Mouse (Mus musculus) heart, embryonic 14.5 days (tissue): ENCODE measurements around the gene Pold4. TPM values are rescaled to one million over a fixed set of nuclear protein-coding genes. Genes with fewer than 3 reads are reported as not detected.
A peak's percentile ranks its signal among the peaks of the same experiment; 100 is the strongest.

Experiments used
- ATAC-seq: fragments of 200-750 bp; cut with Nextera tagmentation; 2 replicates; pipeline ENCODE4 v1.8.0; 2017; ENCODE audit warnings: low read depth, moderate TSS enrichment; ENCODE audit not compliant: insufficient number of reproducible peaks, insufficient read depth, low FRiP score
- H3K27ac ChIP-seq, 2 experiments: fragments of 200-500 bp in 1 of 2; fragments of 300-500 bp in 1 of 2; sonication (generic) in 1 of 2; replicated peaks in 1 of 2; 2 replicates each; pipeline ENCODE4 v1.5.1; 2012 to 2014; ENCODE audit warnings: low read depth in 2 of 2, low read length in 2 of 2, control low read depth in 1 of 2, mild to moderate bottlenecking in 1 of 2, mixed read lengths in 1 of 2; ENCODE audit not compliant: control insufficient read depth in 1 of 2, insufficient read depth in 1 of 2
- H3K27me3 ChIP-seq: fragments of 300-500 bp; sonication (generic); 2 replicates; pipeline ENCODE4 v1.6.1; 2014; ENCODE audit warnings: mild to moderate bottlenecking, low read length, control low read depth; ENCODE audit not compliant: control insufficient read depth, insufficient read depth
- H3K36me3 ChIP-seq: fragments of 300-500 bp; sonication (generic); 2 replicates; pipeline ENCODE4 v1.6.1; 2014; ENCODE audit warnings: mild to moderate bottlenecking, control low read depth, low read length, mixed read lengths; ENCODE audit not compliant: control insufficient read depth, insufficient read depth
- H3K4me1 ChIP-seq, 2 experiments: fragments of 200-500 bp in 1 of 2; fragments of 300-500 bp in 1 of 2; sonication (generic) in 1 of 2; 2 replicates each; pipeline ENCODE4 v1.6.1; 2012 to 2014; ENCODE audit warnings: low read length in 2 of 2, control low read depth in 1 of 2, mixed read lengths in 1 of 2; ENCODE audit not compliant: control insufficient read depth in 2 of 2, insufficient read depth in 2 of 2
- H3K4me2 ChIP-seq: fragments of 300-500 bp; sonication (generic); 2 replicates; pipeline ENCODE4 v1.6.1; 2014; ENCODE audit warnings: mild to moderate bottlenecking, low read length
- H3K4me3 ChIP-seq, 2 experiments: fragments of 200-500 bp in 1 of 2; fragments of 300-500 bp in 1 of 2; sonication (generic) in 1 of 2; 2 replicates each; pipeline ENCODE4 v1.5.1; 2012 to 2014; ENCODE audit warnings: low read length in 2 of 2, mild to moderate bottlenecking in 2 of 2, control low read depth in 1 of 2, low read depth in 1 of 2, moderate library complexity in 1 of 2; ENCODE audit not compliant: control insufficient read depth in 1 of 2, insufficient read depth in 1 of 2
- H3K9ac ChIP-seq: fragments of 300-500 bp; sonication (generic); 2 replicates; pipeline ENCODE4 v1.6.1; 2014; ENCODE audit warnings: mild to moderate bottlenecking, low read length
- H3K9me3 ChIP-seq: fragments of 300-500 bp; sonication (generic); 2 replicates; pipeline ENCODE4 v1.6.1; 2016; ENCODE audit warnings: low read length, control low read depth; ENCODE audit not compliant: control insufficient read depth
- WGBS: fragments of 180-500 bp; shearing (Covaris S2); extraction: QIAGEN DNeasy Blood & Tissue Kit; methylation state at CpG from one replicate; pipeline ENCODE4 v1.1.7; 2014; 5-methylcytosine and 5-hydroxymethylcytosine counted together
- polyA plus RNA-seq: library from polyadenylated mRNA; unstranded; fragments of >200 nt; fragmentation: Nextera tagmentation; extraction: Ambion mirVana; gene quantifications from 2 replicates; pipeline ENCODE4 v1.2.1, GENCODE M21; 2014

Pold4 gene
- polyA plus RNA-seq, 1 experiment from 2014 or later: 26.8 TPM

- 28% methylated on average over 14 of the region's 14 CpGs for WGBS
- Histone ChIP-seq H3K9me3 (no peaks in the 10 kb centered on the region), H3K4me1 (peaks cover 11 to 21% of the 10 kb centered on the region in 2 experiments; a peak in 3 of 4 replicates), H3K36me3 (no peaks in the 10 kb centered on the region), H3K4me2 (no peak overlapping the region; the same call in 1 of the 2 replicates), H3K27me3 (peaks cover 22% of the 10 kb centered on the region), H3K27ac (peak overlapping the region in 1 of 2 experiments; percentile 33; a peak in 1 of 4 replicates), H3K4me3 (no peak overlapping the region), H3K9ac (no peak overlapping the region)
- peak; percentile 39; the same call in 1 of the 2 replicates for ATAC-seq
Measured at GRCm38 (mm10) chr19:4220957-4221743, 10.5 kb upstream of the Pold4 start.

DNA sequence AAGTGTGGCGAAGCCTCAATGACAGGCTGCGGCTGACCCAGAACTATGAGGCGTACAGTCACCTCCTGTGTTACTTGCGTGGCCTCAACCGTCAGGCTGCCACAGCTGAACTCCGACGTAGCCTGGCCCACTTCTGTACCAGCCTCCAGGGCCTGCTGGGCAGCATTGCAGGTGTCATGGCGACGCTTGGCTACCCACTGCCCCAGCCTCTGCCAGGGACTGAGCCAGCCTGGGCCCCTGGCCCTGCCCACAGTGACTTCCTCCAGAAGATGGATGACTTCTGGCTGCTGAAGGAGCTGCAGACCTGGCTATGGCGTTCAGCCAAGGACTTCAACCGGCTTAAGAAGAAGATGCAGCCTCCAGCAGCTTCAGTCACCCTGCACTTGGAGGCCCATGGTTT is 9.5 kb upstream of the Pold4 start:
- H3K4me2 ChIP-seq: no peak overlapping the region
- no peak overlapping the region for H3K9ac ChIP-seq
- no peak overlapping the region for H3K4me3 ChIP-seq
- no peaks in the 10 kb centered on the region for H3K36me3 ChIP-seq
- ATAC-seq: no peak
- 78% methylated on average over 11 of the region's 11 CpGs for whole genome bisulfite sequencing
- no peaks in the 10 kb centered on the region for H3K9me3 ChIP-seq
- peaks cover 8 to 19% of the 10 kb centered on the region in 2 experiments; a peak in 3 of 4 replicates for H3K4me1 ChIP-seq
- H3K27me3 ChIP-seq: peaks cover 19% of the 10 kb centered on the region
- H3K27ac ChIP-seq: no peak overlapping the region

DNA sequence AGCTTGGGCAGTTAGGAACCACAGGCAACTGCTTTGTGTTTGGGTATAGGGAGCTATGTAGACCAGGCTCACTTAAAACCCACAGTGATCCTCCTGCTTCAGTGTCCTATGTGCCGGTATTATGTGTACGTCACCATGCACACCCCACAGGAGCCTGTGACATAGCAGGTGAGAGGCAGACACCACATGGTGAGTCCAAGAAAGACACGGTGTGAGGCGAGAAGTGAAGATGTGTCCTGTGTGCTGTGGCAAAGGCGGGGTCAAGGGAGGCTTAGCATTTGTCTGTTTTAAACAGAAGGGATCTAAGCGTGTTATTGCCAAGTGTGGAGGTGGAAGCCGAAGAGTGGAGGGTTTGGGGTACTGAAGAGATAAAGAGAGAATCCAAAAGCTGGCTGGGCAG is 4.9 kb upstream of the Pold4 start:
- H3K9ac ChIP-seq: no peak overlapping the region
- WGBS: 79% methylated on average over 7 of the region's 7 CpGs
- H3K4me1 ChIP-seq: peaks cover 2 to 4% of the 10 kb centered on the region in 2 experiments; a peak in 1 of 4 replicates
- H3K27ac ChIP-seq: no peak overlapping the region
- H3K4me2 ChIP-seq: no peak overlapping the region
- peaks cover 19% of the 10 kb centered on the region for H3K27me3 ChIP-seq
- no peak overlapping the region for H3K4me3 ChIP-seq
- no peaks in the 10 kb centered on the region for H3K9me3 ChIP-seq
- H3K36me3 ChIP-seq: no peaks in the 10 kb centered on the region
- ATAC-seq: no peak

DNA sequence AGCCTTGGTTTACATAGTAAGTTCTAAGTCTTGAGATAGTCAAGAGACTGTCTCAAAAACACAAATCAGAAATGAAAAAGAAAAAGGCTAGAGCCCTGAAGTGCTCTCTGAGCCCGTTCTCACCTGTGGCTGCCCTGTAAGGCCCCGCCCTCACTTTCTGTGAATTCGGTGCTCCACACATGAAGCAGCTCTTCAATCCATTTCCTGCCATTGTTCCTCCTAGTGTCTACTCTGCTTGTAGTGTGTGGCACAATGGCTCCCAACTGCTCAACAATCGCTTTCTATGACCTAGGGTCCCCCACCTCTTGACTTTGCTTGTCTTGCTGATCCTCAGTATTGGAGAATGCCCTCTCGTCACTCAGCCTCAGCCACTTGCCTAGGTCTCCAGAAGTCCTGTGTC is 4.3 kb upstream of the Pold4 start:
- H3K27ac ChIP-seq: no peak overlapping the region
- no peak overlapping the region for H3K9ac ChIP-seq

DNA sequence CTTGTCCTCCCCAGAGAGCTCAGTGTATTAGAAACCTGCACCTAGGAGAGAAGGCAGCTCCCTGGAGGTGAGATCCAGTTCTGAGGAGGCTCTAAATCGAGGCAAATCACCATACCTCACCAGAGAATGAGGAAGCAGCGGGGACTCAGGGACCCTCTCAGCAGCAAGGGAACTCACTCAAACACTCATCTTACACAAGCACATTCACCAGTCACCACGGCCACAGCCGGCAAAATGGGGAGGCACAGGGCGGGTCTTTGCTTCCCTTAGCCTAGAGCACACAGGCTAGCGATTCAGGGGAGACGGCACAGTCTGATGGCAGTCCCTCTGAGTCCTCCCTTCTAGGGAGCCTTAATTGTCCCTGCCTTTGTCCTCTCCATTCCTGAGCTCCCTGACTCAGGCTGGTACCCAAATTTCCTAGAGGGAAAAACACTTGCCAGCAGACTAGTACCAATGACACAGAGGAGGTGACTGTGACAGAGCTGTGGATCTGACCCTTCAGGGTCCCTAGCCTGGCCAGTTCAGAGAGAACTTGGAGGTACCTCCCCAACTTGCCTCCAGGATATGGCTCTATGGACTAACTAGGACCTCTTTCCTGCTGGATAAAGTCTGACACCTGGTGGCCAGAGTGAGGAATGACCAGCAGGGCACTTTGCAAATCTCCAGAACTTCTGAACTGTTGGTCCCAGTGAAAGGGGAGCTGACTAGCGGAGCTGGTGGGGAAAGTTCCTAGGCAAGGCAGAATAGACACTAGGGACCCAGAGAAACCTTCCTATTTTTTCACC is 3.6 kb upstream of the Pold4 start:
- ATAC-seq: 0 out of 2 replicates have a peak, but pooled peaks have one; percentile 9

More for the DNA sequence above, 4.3 kb upstream of the Pold4 start:
- no peak overlapping the region for H3K4me3 ChIP-seq
- ATAC-seq: no peak
- no peaks in the 10 kb centered on the region for H3K9me3 ChIP-seq
- H3K27me3 ChIP-seq: peaks cover 14% of the 10 kb centered on the region
- no peak overlapping the region for H3K4me2 ChIP-seq
- peaks cover 3 to 5% of the 10 kb centered on the region in 2 experiments for H3K4me1 ChIP-seq
- WGBS: 57% methylated on average over 5 of the region's 5 CpGs
- no peaks in the 10 kb centered on the region for H3K36me3 ChIP-seq

GRCm38 (mm10) chr19:4228891-4229290 is 2.8 kb upstream of the Pold4 start:
- H3K27ac ChIP-seq: no peak overlapping the region
- no peak for ATAC-seq
- H3K9ac ChIP-seq: no peak overlapping the region
- H3K9me3 ChIP-seq: no peaks in the 10 kb centered on the region
- peaks cover 4 to 5% of the 10 kb centered on the region in 2 experiments for H3K4me1 ChIP-seq
- WGBS: 68% methylated on average over 4 of the region's 4 CpGs
- H3K4me3 ChIP-seq: no peak overlapping the region
- peaks cover 13% of the 10 kb centered on the region for H3K27me3 ChIP-seq
- no peaks in the 10 kb centered on the region for H3K36me3 ChIP-seq
- H3K4me2 ChIP-seq: no peak overlapping the region

More for the DNA sequence above, 3.6 kb upstream of the Pold4 start:
- WGBS: 16% methylated on average over 8 of the region's 8 CpGs
- peaks cover 4 to 5% of the 10 kb centered on the region in 2 experiments for H3K4me1 ChIP-seq
- no peak overlapping the region for H3K4me3 ChIP-seq
- H3K27me3 ChIP-seq: peaks cover 13% of the 10 kb centered on the region
- H3K36me3 ChIP-seq: no peaks in the 10 kb centered on the region
- H3K9ac ChIP-seq: no peak overlapping the region
- no peak overlapping the region for H3K4me2 ChIP-seq
- no peak overlapping the region for H3K27ac ChIP-seq
- no peaks in the 10 kb centered on the region for H3K9me3 ChIP-seq

GRCm38 (mm10) chr19:4229451-4230076 is 2.1 kb upstream of the Pold4 start:
- no peaks in the 10 kb centered on the region for H3K9me3 ChIP-seq
- no peak overlapping the region for H3K4me2 ChIP-seq
- peaks cover 4 to 5% of the 10 kb centered on the region in 2 experiments for H3K4me1 ChIP-seq
- no peak overlapping the region for H3K27ac ChIP-seq
- H3K36me3 ChIP-seq: no peaks in the 10 kb centered on the region
- ATAC-seq: no peak
- H3K4me3 ChIP-seq: no peak overlapping the region
- no peak overlapping the region; the same call in 1 of the 2 replicates for H3K9ac ChIP-seq
- WGBS: 30% methylated on average over 9 of the region's 9 CpGs
- H3K27me3 ChIP-seq: peaks cover 13% of the 10 kb centered on the region
